Mouse (Mus musculus): ENCODE data around the gene Cers1. TPM values are rescaled to one million over a fixed set of nuclear protein-coding genes. Genes with fewer than 3 reads are reported as not detected.

Cers1 gene
- total RNA-seq, 1 experiment, result 1.9 TPM

GRCm38 (mm10) chr8:70329124-70329834, 13.7 kb downstream of the Cers1 start, which contains the start of gene Gdf1:
Gene Gdf1 (plus strand): TSS chr8:70329817.
- in situ Hi-C loops (cut with MboI; ENCODE audit: low sequenced_read_pairs in 2 of 2, unreplicated experiment in 2 of 2), result no loop called here
- no peak within 1 kb of the TSS for H3K27ac ChIP-seq (ENCODE audit: insufficient read depth, low read depth, low read length, poor library complexity, severe bottlenecking)
- peak; percentile 60 for DNase-seq (ENCODE audit: low read depth, low spot score)
- peaks cover 29% of the 10 kb centered on the region for H3K36me3 ChIP-seq (ENCODE audit: control insufficient read depth, insufficient read depth, low read length, poor library complexity, severe bottlenecking)
- peaks cover 2 to 14% of the 10 kb centered on the region in 2 experiments; a peak in 2 of 4 replicates for H3K4me1 ChIP-seq (ENCODE audit: control insufficient read depth in 2 of 2, insufficient read depth in 2 of 2, low read length in 2 of 2, poor library complexity in 1 of 2)
- TF ChIP-seq MAFK (IDR thresholded peaks at IDR 0.05; ENCODE audit: insufficient read depth, low read depth, low read length), result no peak
- TF ChIP-seq CHD2 (IDR thresholded peaks at IDR 0.05; ENCODE audit: low read depth, low read length), result no peak
- no peak for TF ChIP-seq ZNF384 (IDR thresholded peaks at IDR 0.05; ENCODE audit: low read depth, low read length)
- peak within 1 kb of the TSS; percentile 15 for H3K9ac ChIP-seq (ENCODE audit: insufficient read depth, low read depth, low read length, poor library complexity, severe bottlenecking)
- H3K9me3 ChIP-seq (ENCODE audit: control insufficient read depth, insufficient read depth, low read depth, low read length), result no peaks in the 10 kb centered on the region
- peak within 1 kb of the TSS; percentile 37 to 39; a peak in 3 of 4 replicates for H3K4me3 ChIP-seq (ENCODE audit: insufficient read depth in 1 of 2, low read depth in 1 of 2, low read length in 2 of 2, poor library complexity in 1 of 2, severe bottlenecking in 1 of 2)

DNA sequence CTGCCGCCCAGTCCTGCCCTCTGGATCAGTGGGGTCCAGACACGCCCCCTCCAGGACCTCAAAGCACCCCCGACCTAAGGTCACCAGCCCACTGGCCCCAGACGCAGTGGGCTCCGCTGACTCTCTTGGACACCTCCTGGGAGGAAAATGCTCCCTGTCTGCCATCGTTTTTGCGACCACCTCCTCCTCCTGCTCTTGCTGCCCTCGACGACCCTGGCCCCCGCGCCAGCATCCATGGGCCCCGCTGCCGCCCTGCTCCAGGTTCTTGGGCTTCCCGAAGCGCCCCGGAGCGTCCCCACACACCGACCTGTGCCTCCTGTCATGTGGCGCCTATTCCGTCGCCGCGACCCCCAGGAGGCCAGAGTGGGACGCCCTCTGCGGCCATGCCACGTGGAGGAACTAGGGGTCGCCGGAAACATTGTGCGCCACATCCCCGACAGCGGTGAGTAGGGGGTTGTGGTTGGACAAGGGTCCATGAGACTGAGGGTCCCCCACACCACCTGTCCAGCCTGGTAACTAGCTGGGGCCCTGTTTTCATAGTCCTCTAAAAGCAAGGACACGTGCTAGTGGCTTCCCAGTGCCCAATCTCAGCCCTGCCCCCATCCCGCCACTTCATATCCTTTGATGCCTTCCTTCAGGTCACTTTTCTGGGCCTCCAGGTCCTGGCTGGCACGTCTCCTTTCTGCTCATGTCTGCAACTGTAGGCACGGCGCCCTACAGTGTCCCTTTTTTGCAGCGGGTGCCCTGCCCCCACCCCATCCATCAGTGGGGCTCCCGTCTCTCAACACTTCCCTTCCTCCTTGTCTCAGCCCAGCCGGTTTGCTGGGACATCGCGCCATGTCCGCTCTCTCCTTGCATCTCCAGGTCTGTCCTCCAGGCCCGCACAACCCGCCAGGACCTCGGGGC, 14.5 kb downstream of the Cers1 start:
- Histone ChIP-seq H3K4me3 (ENCODE audit: insufficient read depth in 1 of 2, low read depth in 1 of 2, low read length in 2 of 2, poor library complexity in 1 of 2, severe bottlenecking in 1 of 2) (peak overlapping the region; percentile 37 to 39; a peak in 3 of 4 replicates), H3K27ac (ENCODE audit: insufficient read depth, low read depth, low read length, poor library complexity, severe bottlenecking) (no peak overlapping the region), H3K4me1 (ENCODE audit: control insufficient read depth in 2 of 2, insufficient read depth in 2 of 2, low read length in 2 of 2, poor library complexity in 1 of 2) (peaks cover 2 to 14% of the 10 kb centered on the region in 2 experiments; a peak in 2 of 4 replicates), H3K9me3 (ENCODE audit: control insufficient read depth, insufficient read depth, low read depth, low read length) (no peaks in the 10 kb centered on the region), H3K9ac (ENCODE audit: insufficient read depth, low read depth, low read length, poor library complexity, severe bottlenecking) (peak overlapping the region; percentile 15), H3K36me3 (ENCODE audit: control insufficient read depth, insufficient read depth, low read length, poor library complexity, severe bottlenecking) (peaks cover 37% of the 10 kb centered on the region)
- no peak for DNase-seq (ENCODE audit: low read depth, low spot score)
- in situ Hi-C loops (cut with MboI; ENCODE audit: low sequenced_read_pairs in 2 of 2, unreplicated experiment in 2 of 2), result no loop called here
- TF ChIP-seq ZNF384 (IDR thresholded peaks at IDR 0.05; ENCODE audit: low read depth, low read length), result no peak
- TF ChIP-seq ZC3H11A (IDR thresholded peaks at IDR 0.05; ENCODE audit: borderline replicate concordance, low read depth, low read length), result no peak
- no peak for TF ChIP-seq MAFK (IDR thresholded peaks at IDR 0.05; ENCODE audit: insufficient read depth, low read depth, low read length)
- no peak for TF ChIP-seq HCFC1 (IDR thresholded peaks at IDR 0.05; ENCODE audit: borderline replicate concordance, insufficient read depth, low read length)
- no peak for TF ChIP-seq CHD2 (IDR thresholded peaks at IDR 0.05; ENCODE audit: low read depth, low read length)

DNA sequence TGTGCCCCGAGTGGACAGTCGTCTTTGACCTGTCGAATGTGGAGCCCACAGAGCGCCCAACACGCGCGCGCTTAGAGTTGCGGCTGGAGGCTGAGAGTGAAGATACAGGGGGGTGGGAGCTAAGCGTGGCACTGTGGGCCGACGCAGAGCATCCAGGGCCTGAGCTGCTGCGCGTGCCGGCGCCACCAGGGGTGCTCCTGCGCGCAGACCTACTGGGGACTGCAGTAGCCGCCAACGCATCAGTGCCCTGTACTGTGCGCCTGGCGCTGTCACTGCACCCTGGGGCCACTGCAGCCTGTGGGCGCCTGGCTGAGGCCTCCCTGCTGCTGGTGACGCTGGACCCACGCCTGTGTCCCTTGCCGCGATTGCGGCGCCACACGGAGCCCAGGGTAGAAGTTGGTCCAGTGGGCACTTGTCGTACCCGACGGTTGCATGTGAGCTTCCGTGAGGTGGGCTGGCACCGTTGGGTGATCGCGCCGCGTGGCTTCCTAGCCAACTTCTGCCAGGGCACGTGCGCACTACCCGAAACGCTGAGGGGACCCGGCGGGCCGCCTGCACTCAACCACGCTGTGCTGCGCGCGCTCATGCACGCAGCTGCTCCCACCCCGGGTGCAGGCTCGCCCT, 15.3 kb downstream of the Cers1 start:
- peak; percentile 35 for DNase-seq (ENCODE audit: low read depth, low spot score)
- H3K36me3 ChIP-seq (ENCODE audit: control insufficient read depth, insufficient read depth, low read length, poor library complexity, severe bottlenecking), result peaks cover 45% of the 10 kb centered on the region
- in situ Hi-C loops (cut with MboI; ENCODE audit: low sequenced_read_pairs in 2 of 2, unreplicated experiment in 2 of 2), result no loop called here
- H3K9me3 ChIP-seq (ENCODE audit: control insufficient read depth, insufficient read depth, low read depth, low read length), result no peaks in the 10 kb centered on the region
- peak overlapping the region; percentile 15 for H3K9ac ChIP-seq (ENCODE audit: insufficient read depth, low read depth, low read length, poor library complexity, severe bottlenecking)
- peak overlapping the region; percentile 39 to 56; a peak in 3 of 4 replicates for H3K4me3 ChIP-seq (ENCODE audit: insufficient read depth in 1 of 2, low read depth in 1 of 2, low read length in 2 of 2, poor library complexity in 1 of 2, severe bottlenecking in 1 of 2)
- TF ChIP-seq HCFC1 (IDR thresholded peaks at IDR 0.05; ENCODE audit: borderline replicate concordance, insufficient read depth, low read length) (peak; percentile 8; the same call in 1 of the 2 replicates), ZNF384 (IDR thresholded peaks at IDR 0.05; ENCODE audit: low read depth, low read length) (no peak)
- H3K4me1 ChIP-seq (ENCODE audit: control insufficient read depth in 2 of 2, insufficient read depth in 2 of 2, low read length in 2 of 2, poor library complexity in 1 of 2), result peaks cover 2 to 14% of the 10 kb centered on the region in 2 experiments; a peak in 2 of 4 replicates
- no peak overlapping the region for H3K27ac ChIP-seq (ENCODE audit: insufficient read depth, low read depth, low read length, poor library complexity, severe bottlenecking)

GRCm38 (mm10) chr8:70331526-70331925, 16.0 kb downstream of the Cers1 start:
- Histone ChIP-seq H3K4me3 (ENCODE audit: insufficient read depth in 1 of 2, low read depth in 1 of 2, low read length in 2 of 2, poor library complexity in 1 of 2, severe bottlenecking in 1 of 2) (peak overlapping the region; percentile 39 to 56; a peak in 3 of 4 replicates), H3K27ac (ENCODE audit: insufficient read depth, low read depth, low read length, poor library complexity, severe bottlenecking) (no peak overlapping the region)

More at GRCm38 (mm10) chr8:70331526-70331925, 16.0 kb downstream of the Cers1 start:
- Histone ChIP-seq H3K4me1 (ENCODE audit: control insufficient read depth in 2 of 2, insufficient read depth in 2 of 2, low read length in 2 of 2, poor library complexity in 1 of 2) (peaks cover 2 to 14% of the 10 kb centered on the region in 2 experiments; a peak in 2 of 4 replicates), H3K9me3 (ENCODE audit: control insufficient read depth, insufficient read depth, low read depth, low read length) (no peaks in the 10 kb centered on the region), H3K9ac (ENCODE audit: insufficient read depth, low read depth, low read length, poor library complexity, severe bottlenecking) (0 out of 2 replicates have a peak overlapping the region, but pooled peaks have one; percentile 15), H3K36me3 (ENCODE audit: control insufficient read depth, insufficient read depth, low read length, poor library complexity, severe bottlenecking) (peaks cover 48% of the 10 kb centered on the region)
- no peak for TF ChIP-seq MAFK (IDR thresholded peaks at IDR 0.05; ENCODE audit: insufficient read depth, low read depth, low read length)
- TF ChIP-seq CHD2 (IDR thresholded peaks at IDR 0.05; ENCODE audit: low read depth, low read length), result no peak
- TF ChIP-seq HCFC1 (IDR thresholded peaks at IDR 0.05; ENCODE audit: borderline replicate concordance, insufficient read depth, low read length), result no peak
- DNase-seq (ENCODE audit: low read depth, low spot score), result no peak
- in situ Hi-C loops (cut with MboI; ENCODE audit: low sequenced_read_pairs in 2 of 2, unreplicated experiment in 2 of 2), result no loop called here
